Mouse (Mus musculus) regulatory T cell (primary cell): ENCODE measurements at regions not wholly inside any gene's neighbourhood (a gene's known extent, or its start where the extent isn't known, plus 50 kb on each side); places are given as distances from the start of the nearest gene placed in this dataset.
"Not testable (repeated sequence)": the region's sequence is repeated elsewhere in the genome, so short reads cannot be mapped to it uniquely, and the experiment has no call there.

Experiments used
- in situ Hi-C: fragments of 300-600 bp; cut with MboI, MseI; formaldehyde crosslinking; loops from one replicate; pipeline ENCODE4 v1.15.1; 2025; ENCODE audit warnings: high pct_unique_total_duplicates

GRCm38 (mm10) chr8:97251458-97251865 lies 1363.1 kb upstream of the Got2 start:
- in situ Hi-C loops: no loop called here

GRCm38 (mm10) chr8:97234551-97235107 lies 1346.3 kb upstream of the Got2 start:
- in situ Hi-C loops: no loop called here

GRCm38 (mm10) chr8:97232619-97233376 lies 1344.5 kb upstream of the Got2 start:
- in situ Hi-C loops: no loop called here

- in situ Hi-C loops: no loop called here
These were observed 1343.3 kb upstream of the Got2 start for GRCm38 (mm10) chr8:97231652-97232051.

GRCm38 (mm10) chr8:97191806-97192205 lies 1303.5 kb upstream of the Got2 start:
- in situ Hi-C loops: no loop called here

- in situ Hi-C loops: not testable (repeated sequence)
These were observed 1295.5 kb upstream of the Got2 start for GRCm38 (mm10) chr8:97183831-97184230.

- in situ Hi-C loops: not testable (repeated sequence)
These were observed 1294.1 kb upstream of the Got2 start for GRCm38 (mm10) chr8:97182456-97182855.
